Mouse (Mus musculus) brain, embryonic 14.5 days (tissue): ENCODE measurements around the gene Drg1.
"Not testable (repeated sequence)": the region's sequence is repeated elsewhere in the genome, so short reads cannot be mapped to it uniquely, and the experiment has no call there.

Experiments
- CTCF ChIP-seq: fragments of 200-500 bp; IDR thresholded peaks from 2 replicates; pipeline ENCODE4 v1.5.1; 2012; ENCODE audit warnings: inconsistent platforms, mild to moderate bottlenecking, moderate library complexity, borderline replicate concordance; ENCODE audit not compliant: insufficient read depth, insufficient read length; ENCODE audit errors: extremely low read depth
- POLR2A ChIP-seq: fragments of 200-500 bp; IDR thresholded peaks from 2 replicates; pipeline ENCODE4 v1.6.1; 2012; ENCODE audit warnings: mild to moderate bottlenecking, inconsistent platforms, borderline replicate concordance; ENCODE audit not compliant: poor library complexity, insufficient read depth, insufficient read length, severe bottlenecking; ENCODE audit errors: extremely low read depth

DNA sequence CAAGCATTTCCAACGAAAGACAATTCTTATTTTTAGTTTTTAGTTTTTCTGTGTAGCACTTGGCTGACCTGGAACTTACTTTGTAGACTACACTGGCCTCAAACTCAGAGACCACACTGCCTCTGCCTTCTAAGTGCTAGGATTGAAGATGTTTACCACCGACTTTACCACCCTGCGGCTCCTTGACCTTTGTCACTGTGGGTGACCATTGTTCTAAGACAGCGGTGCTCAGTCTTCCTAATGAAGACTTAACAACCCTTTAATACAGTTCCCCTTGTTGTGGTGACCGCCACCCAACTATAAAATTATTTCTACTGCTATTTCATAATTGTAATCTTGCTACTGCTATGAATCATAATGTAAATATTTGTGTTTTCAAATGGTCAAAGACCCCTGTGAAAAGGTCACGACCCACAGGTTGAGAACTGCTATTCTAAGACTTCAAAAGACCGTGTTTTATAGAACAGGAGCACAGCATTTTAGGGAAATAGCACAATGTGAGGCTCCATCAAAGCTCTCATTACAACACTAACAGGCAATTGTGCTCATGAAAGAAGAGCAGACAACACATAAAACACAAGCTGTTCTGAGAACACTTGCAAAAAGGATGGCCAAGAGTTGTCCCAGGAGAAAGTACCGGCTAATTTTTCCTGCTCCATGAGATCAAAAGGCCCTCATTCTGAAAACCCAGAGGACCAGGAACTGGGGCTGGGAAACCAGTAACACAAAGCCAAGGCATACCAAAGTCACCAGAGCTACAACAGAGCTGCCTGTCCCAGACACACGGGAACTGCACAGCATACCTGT is 120.7 kb downstream of the Drg1 start:
- TF ChIP-seq POLR2A, CTCF: not testable (repeated sequence)
